Mouse (Mus musculus) small intestine, adult 2 months (tissue): ENCODE results near the gene Cdk2ap2. TPM values are rescaled to one million over a fixed set of nuclear protein-coding genes. Genes with fewer than 3 reads are reported as not detected.
"Not testable (repeated sequence)": the region's sequence is repeated elsewhere in the genome, so short reads cannot be mapped to it uniquely, and the experiment has no call there.

ENCODE experiments used
- H3K27ac ChIP-seq: fragments of 200-500 bp; 2 replicates; pipeline ENCODE4 v1.5.1; 2012; ENCODE audit warnings: low read depth, low read length, control low read depth, inconsistent platforms; ENCODE audit not compliant: insufficient read depth
- H3K27me3 ChIP-seq: fragments of 200-500 bp; 2 replicates; pipeline ENCODE4 v1.6.1; 2012; ENCODE audit warnings: mild to moderate bottlenecking, moderate library complexity, low read length, inconsistent platforms; ENCODE audit not compliant: control insufficient read depth, insufficient read depth
- H3K36me3 ChIP-seq: fragments of 200-500 bp; 2 replicates; pipeline ENCODE4 v1.6.1; 2012; ENCODE audit warnings: mild to moderate bottlenecking, low read length, control low read depth, inconsistent platforms; ENCODE audit not compliant: control insufficient read depth, insufficient read depth
- H3K4me1 ChIP-seq: fragments of 200-500 bp; 2 replicates; pipeline ENCODE4 v1.6.1; 2012; ENCODE audit warnings: low read length, inconsistent platforms, mixed read lengths; ENCODE audit not compliant: control insufficient read depth, insufficient read depth, insufficient read length
- H3K4me3 ChIP-seq: fragments of 200-500 bp; 2 replicates; pipeline ENCODE4 v1.5.1; 2012; ENCODE audit warnings: low read depth, mild to moderate bottlenecking, control low read depth, inconsistent platforms, low read length, moderate library complexity
- CTCF ChIP-seq: fragments of 200-500 bp; IDR thresholded peaks from 2 replicates; pipeline ENCODE4 v1.5.1; 2012; ENCODE audit warnings: low read depth, mild to moderate bottlenecking, control low read depth, inconsistent platforms, low read length, moderate library complexity, mixed read lengths; ENCODE audit not compliant: insufficient replicate concordance, insufficient read length; ENCODE audit errors: extremely low read depth
- POLR2A ChIP-seq: fragments of 200-500 bp; IDR thresholded peaks from 2 replicates; pipeline ENCODE4 v1.6.1; 2012; ENCODE audit warnings: low read depth, mild to moderate bottlenecking, control low read depth, inconsistent platforms, low read length, moderate library complexity
- WGBS: fragments of 180-500 bp; shearing (Covaris S2); methylation state at CpG from one replicate; pipeline ENCODE4 v1.1.7; 2018; 5-methylcytosine and 5-hydroxymethylcytosine counted together
- polyA plus RNA-seq: library from polyadenylated mRNA; depleted of rRNA; stranded (reverse); fragments of >200 nt; gene quantifications from 2 replicates; pipeline ENCODE4 v1.2.3, GENCODE M21; 2012

The Cdk2ap2 gene
- polyA plus RNA-seq, 1 experiment = 366 TPM

- 81% methylated on average over 6 of the region's 6 CpGs for WGBS
Measured at GRCm38 (mm10) chr19:4060899-4061465, 36.0 kb upstream of the Cdk2ap2 start.

GRCm38 (mm10) chr19:4063357-4063756, 33.6 kb upstream of the Cdk2ap2 start:
- Histone ChIP-seq H3K27ac (peak overlapping the region; percentile 46; the same call in 1 of the 2 replicates), H3K4me1 (peaks cover 16% of the 10 kb centered on the region)
- not testable (repeated sequence) for H3K36me3 ChIP-seq, H3K4me3 ChIP-seq, H3K27me3 ChIP-seq
- 17% methylated on average over 4 of the region's 4 CpGs for WGBS

More at GRCm38 (mm10) chr19:4060899-4061465, 36.0 kb upstream of the Cdk2ap2 start:
- Histone ChIP-seq H3K4me3 (no peak overlapping the region), H3K27ac (0 out of 2 replicates have a peak overlapping the region, but pooled peaks have one; percentile 0), H3K4me1 (peaks cover 34% of the 10 kb centered on the region), H3K36me3 (no peaks in the 10 kb centered on the region), H3K27me3 (no peaks in the 10 kb centered on the region)
- no peak for TF ChIP-seq CTCF
- TF ChIP-seq POLR2A = no peak

- peaks cover 10% of the 10 kb centered on the region for H3K4me1 ChIP-seq
- H3K4me3 ChIP-seq, H3K27me3 ChIP-seq, H3K36me3 ChIP-seq: not testable (repeated sequence)
- peak overlapping the region; percentile 77; the same call in 1 of the 2 replicates for H3K27ac ChIP-seq
- 7% methylated on average over 5 of the region's 11 CpGs for WGBS
Measured at GRCm38 (mm10) chr19:4064501-4064900, 32.5 kb upstream of the Cdk2ap2 start.

DNA sequence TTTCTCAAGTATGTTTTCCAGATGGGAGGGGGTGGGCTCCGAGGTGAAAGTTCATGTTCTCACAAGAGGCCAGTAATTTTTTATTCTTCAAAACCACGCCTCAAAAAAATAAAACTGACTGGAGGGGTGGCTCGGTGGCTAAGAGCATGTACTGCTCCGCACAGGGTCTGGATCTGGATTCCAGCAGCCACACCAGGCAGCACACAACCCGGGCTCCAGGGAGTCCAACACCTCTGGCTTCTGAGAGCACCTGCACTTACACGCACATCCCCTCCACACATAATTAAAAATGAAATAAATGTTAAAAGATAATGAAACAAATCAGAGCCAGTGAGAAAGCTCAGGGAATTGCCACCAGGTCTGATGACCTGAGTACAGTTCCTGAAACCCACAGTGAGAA, 30.7 kb upstream of the Cdk2ap2 start:
- Histone ChIP-seq H3K4me3 (no peak overlapping the region), H3K27me3 (no peaks in the 10 kb centered on the region), H3K4me1 (peaks cover 14% of the 10 kb centered on the region), H3K27ac (0 out of 2 replicates have a peak overlapping the region, but pooled peaks have one; percentile 15), H3K36me3 (no peaks in the 10 kb centered on the region)
- WGBS = 41% methylated on average over 6 of the region's 6 CpGs
- TF ChIP-seq POLR2A (no peak), CTCF (no peak)

DNA sequence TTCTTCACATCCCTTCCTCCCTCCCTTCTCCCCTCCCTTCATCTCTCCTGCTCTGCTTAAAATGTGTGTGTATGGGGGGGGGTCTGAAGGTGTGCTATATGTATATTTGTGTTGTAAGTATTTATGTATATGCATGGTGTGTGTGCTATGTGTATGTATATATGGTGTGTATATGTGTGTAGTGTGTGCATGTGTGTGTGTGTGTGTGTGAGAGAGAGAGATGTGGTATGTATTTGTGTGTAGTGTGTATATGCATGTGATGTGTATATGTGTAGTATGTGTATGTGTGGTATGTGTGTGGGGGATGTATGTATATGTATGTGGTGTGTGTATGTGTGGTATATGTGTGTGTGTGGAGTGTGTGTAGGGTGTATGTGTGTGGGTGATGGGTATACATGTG, 30.1 kb upstream of the Cdk2ap2 start:
- TF ChIP-seq POLR2A = no peak
- TF ChIP-seq CTCF = no peak
- Histone ChIP-seq H3K27me3 (no peaks in the 10 kb centered on the region), H3K4me3 (no peak overlapping the region), H3K4me1 (peaks cover 14% of the 10 kb centered on the region), H3K36me3 (no peaks in the 10 kb centered on the region), H3K27ac (no peak overlapping the region)

DNA sequence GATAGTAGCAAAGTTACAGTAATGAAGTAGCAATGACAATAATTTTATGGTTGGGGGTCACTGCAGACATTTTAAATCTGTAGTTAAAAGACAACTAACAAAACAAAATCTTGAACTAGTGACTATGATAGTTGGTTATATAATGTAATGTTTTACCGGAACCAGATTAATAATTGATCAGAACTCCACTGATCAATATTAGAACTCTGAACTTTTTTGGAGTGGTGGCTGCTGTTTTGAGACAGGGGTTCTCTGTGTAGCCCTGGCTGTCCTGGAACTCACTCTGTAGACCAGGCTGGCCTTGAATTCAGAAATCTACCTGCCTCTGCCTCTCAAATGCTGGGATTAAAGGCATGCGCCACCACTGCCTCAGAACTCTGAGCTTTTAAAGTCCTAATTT, 28.7 kb upstream of the Cdk2ap2 start:
- 36% methylated on average over 2 of the region's 2 CpGs for WGBS
- H3K36me3 ChIP-seq, H3K27me3 ChIP-seq, H3K4me3 ChIP-seq: not testable (repeated sequence)
- peak overlapping the region; percentile 60 for H3K27ac ChIP-seq
- peaks cover 17% of the 10 kb centered on the region for H3K4me1 ChIP-seq

DNA sequence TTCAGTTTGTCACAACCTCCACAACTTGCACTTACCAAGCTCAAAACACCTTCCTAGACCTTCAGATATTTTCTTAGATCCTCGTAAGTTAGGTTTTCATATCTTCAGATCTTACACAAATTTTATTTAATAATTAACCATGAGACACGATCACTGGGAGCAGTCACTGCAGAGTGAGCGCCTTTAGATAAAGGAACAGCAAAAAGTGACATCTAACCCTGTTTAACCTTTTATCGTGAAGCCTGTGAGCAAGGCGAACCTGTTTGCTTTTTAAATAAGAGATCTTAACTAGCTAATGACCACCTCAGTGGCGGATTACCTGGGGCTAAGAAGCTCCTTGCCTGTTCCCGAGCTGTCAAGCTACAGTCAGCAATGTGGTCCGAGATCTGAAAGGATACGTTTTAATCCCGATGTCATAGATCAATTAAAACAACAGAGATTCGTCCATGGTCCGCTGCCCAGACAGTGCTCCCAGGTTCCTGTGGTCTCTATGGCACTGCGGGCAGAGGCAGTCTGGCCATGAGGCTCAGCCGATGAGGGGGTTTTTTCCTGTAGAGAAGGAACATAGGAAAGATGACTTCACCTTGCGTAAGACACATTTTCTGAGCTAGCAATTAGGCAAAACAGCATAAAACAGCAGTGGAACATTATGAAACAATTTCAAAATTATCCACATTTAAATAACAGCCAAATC, 28.1 kb upstream of the Cdk2ap2 start:
- Histone ChIP-seq H3K36me3 (no peaks in the 10 kb centered on the region), H3K4me1 (peaks cover 17% of the 10 kb centered on the region), H3K27ac (peak overlapping the region; percentile 60), H3K4me3 (no peak overlapping the region), H3K27me3 (no peaks in the 10 kb centered on the region)
- WGBS = 25% methylated on average over 15 of the region's 15 CpGs
- TF ChIP-seq CTCF (no peak), POLR2A (no peak)
